Mouse (Mus musculus) common myeloid progenitor, adult 5-6 weeks (primary cell): Measurements from ENCODE around the gene Tpr. TPM values are rescaled to one million over a fixed set of nuclear protein-coding genes. Genes with fewer than 3 reads are reported as not detected.

Experiments used
- ATAC-seq: replicated peaks from 2 replicates; pipeline ENCODE4 v1.8.0; 2016; ENCODE audit warnings: low read depth, mild to moderate bottlenecking, moderate TSS enrichment, inconsistent platforms; ENCODE audit not compliant: poor library complexity, severe bottlenecking
- total RNA-seq: library from RNA; stranded (forward); fragments of 200-1000, 187-1606 nt; gene quantifications from 2 replicates; pipeline ENCODE4 v1.2.3, GENCODE M21; 2017

Tpr gene
- total RNA-seq, 1 experiment from 2014 or later = 604 TPM

- peak; percentile 67; the same call in 1 of the 2 replicates for ATAC-seq
These were observed 67.0 kb downstream of the Tpr start for GRCm38 (mm10) chr1:150459599-150459998.

- ATAC-seq = no peak
These were observed 68.0 kb downstream of the Tpr start for GRCm38 (mm10) chr1:150460595-150460994.

- no peak for ATAC-seq
These were observed 70.4 kb downstream of the Tpr start for GRCm38 (mm10) chr1:150463068-150463467.

- no peak for ATAC-seq
These were observed 71.1 kb downstream of the Tpr start for GRCm38 (mm10) chr1:150463691-150464090.

GRCm38 (mm10) chr1:150465364-150465763 lies 72.7 kb downstream of the Tpr start:
- ATAC-seq = no peak

- no peak for ATAC-seq
These were observed 73.5 kb downstream of the Tpr start, which contains the start of gene Prg4 for GRCm38 (mm10) chr1:150466132-150466531. Prg4 (minus strand) TSS chr1:150466165.

GRCm38 (mm10) chr1:150469992-150470391 lies 77.4 kb downstream of the Tpr start:
- peak; percentile 95 for ATAC-seq

- no peak for ATAC-seq
These were observed 79.9 kb downstream of the Tpr start for GRCm38 (mm10) chr1:150472525-150472924.

- no peak for ATAC-seq
These were observed 88.0 kb downstream of the Tpr start for GRCm38 (mm10) chr1:150480674-150481073.

- no peak for ATAC-seq
These were observed 96.5 kb downstream of the Tpr start for GRCm38 (mm10) chr1:150489148-150489547.

- ATAC-seq = peak; percentile 66
These were observed 104.1 kb downstream of the Tpr start for GRCm38 (mm10) chr1:150496626-150497302.

- peak; percentile 65 for ATAC-seq
These were observed 105.1 kb downstream of the Tpr start for GRCm38 (mm10) chr1:150497690-150498089.

GRCm38 (mm10) chr1:150498177-150498576 lies 105.5 kb downstream of the Tpr start:
- no peak for ATAC-seq

Other genes starting within 250 kb of the Tpr start
- not detected in 2 replicates for gene Pdc, start 73.4 kb upstream of the Tpr start, total RNA-seq
- 86.4 and 103 TPM in 2 replicates for gene Odr4, start 242 bp downstream of the Tpr start, total RNA-seq
- 0.59 TPM in 1 of 2 replicates, not detected in the other for gene Prg4, start 73.3 kb downstream of the Tpr start, total RNA-seq